Mouse (Mus musculus): ENCODE measurements around the gene Arrdc5. TPM values are rescaled to one million over a fixed set of nuclear protein-coding genes. Genes with fewer than 3 reads are reported as not detected.

Arrdc5 gene
- total RNA-seq, 2 experiments from 2014 or later: not detected

- DNase-seq: peak; percentile 92
Measured at GRCm38 (mm10) chr17:56303160-56303846, 3.2 kb upstream of the Arrdc5 start, which contains the start of gene Uhrf1. Gene Uhrf1 (plus strand): TSS chr17:56303321.

- peak; percentile 77 for DNase-seq
Measured at GRCm38 (mm10) chr17:56302363-56302996, 2.4 kb upstream of the Arrdc5 start.

GRCm38 (mm10) chr17:56298238-56298637 lies 1.8 kb downstream of the Arrdc5 start:
- no peak for DNase-seq

- no peak for DNase-seq
Measured at GRCm38 (mm10) chr17:56296201-56296600, 3.9 kb downstream of the Arrdc5 start.

GRCm38 (mm10) chr17:56294241-56294640 lies 5.8 kb downstream of the Arrdc5 start:
- DNase-seq: no peak

GRCm38 (mm10) chr17:56293291-56293690 lies 6.8 kb downstream of the Arrdc5 start:
- no peak for DNase-seq

- DNase-seq: peak; percentile 40
Measured at GRCm38 (mm10) chr17:56292531-56293222, 7.4 kb downstream of the Arrdc5 start, which contains the start of gene Plin3. Gene Plin3 (minus strand): TSS chr17:56292873.

- no peak for DNase-seq
Measured at GRCm38 (mm10) chr17:56291826-56292475, 8.1 kb downstream of the Arrdc5 start.

GRCm38 (mm10) chr17:56291171-56291511 lies 8.9 kb downstream of the Arrdc5 start:
- peak; percentile 94 for DNase-seq

GRCm38 (mm10) chr17:56290388-56291170 lies 9.5 kb downstream of the Arrdc5 start:
- DNase-seq: peak; percentile 100

- peak; percentile 66 for DNase-seq
Measured at GRCm38 (mm10) chr17:56289371-56290331, 10.4 kb downstream of the Arrdc5 start.

GRCm38 (mm10) chr17:56288866-56289265 lies 11.2 kb downstream of the Arrdc5 start:
- DNase-seq: no peak

- DNase-seq: peak; percentile 79
Measured at GRCm38 (mm10) chr17:56287830-56288229, 12.3 kb downstream of the Arrdc5 start.

- DNase-seq: no peak
Measured at GRCm38 (mm10) chr17:56285995-56286394, 14.1 kb downstream of the Arrdc5 start.

GRCm38 (mm10) chr17:56283316-56283715 lies 16.8 kb downstream of the Arrdc5 start:
- DNase-seq: no peak

GRCm38 (mm10) chr17:56282802-56283201 lies 17.3 kb downstream of the Arrdc5 start:
- no peak for DNase-seq

- DNase-seq: no peak
Measured at GRCm38 (mm10) chr17:56281193-56281592, 18.9 kb downstream of the Arrdc5 start.

GRCm38 (mm10) chr17:56279481-56280155 lies 20.5 kb downstream of the Arrdc5 start:
- DNase-seq: peak; percentile 79

- DNase-seq: no peak
Measured at GRCm38 (mm10) chr17:56278340-56278739, 21.7 kb downstream of the Arrdc5 start.

GRCm38 (mm10) chr17:56277567-56277893 lies 22.6 kb downstream of the Arrdc5 start:
- DNase-seq: no peak
